Mouse (Mus musculus) G1E (cell line): ENCODE results near the gene Ccdc51.

ENCODE experiments used
- GATA1 ChIP-seq: IDR thresholded peaks from 2 replicates; pipeline ENCODE4 v1.6.1; 2012; ENCODE audit warnings: borderline replicate concordance, low read length, inconsistent platforms, mixed read lengths
- TAL1 ChIP-seq: conservative IDR thresholded peaks from 2 replicates; pipeline ENCODE4 v1.6.1; 2012; ENCODE audit warnings: low read depth, low read length, inconsistent platforms, mixed read lengths

GRCm38 (mm10) chr9:109125043-109125442, 42.8 kb downstream of the Ccdc51 start:
- no peak for TF ChIP-seq GATA1
- no peak for TF ChIP-seq TAL1
